Mouse (Mus musculus): ENCODE results near the gene Nfia. TPM values are rescaled to one million over a fixed set of nuclear protein-coding genes. Genes with fewer than 3 reads are reported as not detected.
A peak's percentile ranks its signal among the peaks of the same experiment; 100 is the strongest.

Gene Nfia
- polyA plus RNA-seq, 1 experiment from 2014 or later: 19.9 TPM

DNA sequence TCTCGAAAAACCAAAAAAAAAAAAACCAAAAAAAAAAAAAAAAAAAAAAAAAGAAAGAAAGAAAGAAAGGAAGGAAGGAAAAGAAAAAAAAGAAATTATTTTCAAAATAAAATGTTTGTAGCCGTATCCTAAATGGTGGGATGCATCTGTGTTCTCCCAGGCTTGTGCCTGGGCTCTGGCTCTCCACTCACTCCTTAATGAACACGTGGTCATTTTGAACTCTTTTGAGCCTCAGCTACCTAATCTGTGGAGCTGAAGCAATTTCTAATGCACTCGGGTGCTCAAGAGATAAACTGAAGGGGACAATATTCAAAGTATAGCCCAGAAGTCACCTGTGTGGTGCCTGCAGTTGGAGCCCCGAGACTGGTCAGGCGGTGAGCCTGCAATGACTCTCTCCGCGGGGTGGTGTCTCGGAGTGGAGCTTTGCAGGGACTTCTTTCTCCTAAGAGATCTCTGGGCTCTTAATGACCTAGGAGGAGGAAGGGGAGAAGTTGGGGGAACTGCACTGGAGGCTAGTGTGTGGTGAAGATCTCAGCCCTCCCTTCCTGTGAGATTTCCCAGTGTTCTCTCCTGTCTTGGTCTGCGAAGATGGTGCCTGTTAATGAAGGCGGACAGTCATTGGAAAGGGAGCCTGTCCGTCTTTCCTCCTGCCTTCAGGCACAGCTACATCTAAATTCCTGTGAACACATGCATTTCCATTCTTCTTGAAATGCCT lies 57.0 kb downstream of the Nfia start:
- H3K9me3 ChIP-seq (ENCODE audit: low read length): no peaks in the 10 kb centered on the region
- H3K4me2 ChIP-seq (replicated peaks; ENCODE audit: low read depth, low read length): no peak overlapping the region
- 93% methylated on average over 11 of the region's 12 CpGs for WGBS
- no peak overlapping the region for H3K4me3 ChIP-seq (ENCODE audit: low read length)
- H3K27ac ChIP-seq (ENCODE audit: low read length): no peak overlapping the region
- no peaks in the 10 kb centered on the region for H3K4me1 ChIP-seq (ENCODE audit: insufficient read depth, low read length)
- ATAC-seq (ENCODE audit: low FRiP score, low TSS enrichment): no peak
- H3K9ac ChIP-seq (replicated peaks; ENCODE audit: low read length): no peak overlapping the region
- no peaks in the 10 kb centered on the region for H3K27me3 ChIP-seq (ENCODE audit: insufficient read depth, low read length)
- no peaks in the 10 kb centered on the region for H3K36me3 ChIP-seq (ENCODE audit: insufficient read depth, low read length)

DNA sequence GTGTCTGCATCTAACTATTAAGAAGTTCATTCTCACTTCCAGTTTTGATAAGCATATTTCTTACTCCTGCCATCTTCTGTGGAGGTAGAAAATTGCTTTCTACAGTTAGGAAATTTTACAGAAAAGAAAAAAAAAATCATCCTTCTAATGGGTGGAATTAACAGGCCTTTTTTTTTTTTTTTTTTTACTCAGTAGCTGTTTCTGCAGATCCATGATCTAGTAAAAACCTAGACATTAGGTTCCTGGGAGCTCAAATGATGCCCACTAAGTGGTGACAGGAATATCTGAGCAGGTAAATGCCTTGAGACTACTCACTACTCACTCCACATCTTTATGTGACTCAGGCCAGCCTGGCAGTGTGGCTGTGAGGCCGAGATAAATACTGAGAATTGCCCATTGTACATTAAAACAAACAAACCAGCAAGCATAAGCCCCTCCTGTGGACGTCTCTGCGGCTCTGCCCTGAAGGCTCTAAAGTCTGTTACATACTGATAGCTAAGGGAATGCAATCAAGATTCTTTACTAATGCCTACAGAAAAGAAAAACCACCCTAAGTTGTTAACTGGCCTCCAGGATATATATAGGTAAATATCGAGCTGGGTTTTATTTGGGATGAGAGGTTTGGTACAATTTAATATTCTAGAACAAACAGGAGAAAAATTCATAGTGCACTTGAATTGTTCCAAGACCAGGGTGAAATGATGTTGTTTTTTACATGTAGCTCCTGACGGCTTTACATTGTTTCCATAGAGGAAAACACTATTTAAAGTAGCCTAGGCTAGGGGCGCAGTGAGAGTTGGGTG lies 57.7 kb downstream of the Nfia start:
- WGBS: 75% methylated on average over 6 of the region's 6 CpGs
- no peak overlapping the region for H3K9ac ChIP-seq (replicated peaks; ENCODE audit: low read length)
- H3K27me3 ChIP-seq (ENCODE audit: insufficient read depth, low read length): 0 out of 2 replicates have a peak, but pooled peaks cover 2% of the 10 kb centered on the region
- H3K4me2 ChIP-seq (replicated peaks; ENCODE audit: low read depth, low read length): no peak overlapping the region
- H3K4me3 ChIP-seq (ENCODE audit: low read length): no peak overlapping the region
- ATAC-seq (ENCODE audit: low FRiP score, low TSS enrichment): no peak
- no peaks in the 10 kb centered on the region for H3K36me3 ChIP-seq (ENCODE audit: insufficient read depth, low read length)
- H3K4me1 ChIP-seq (ENCODE audit: insufficient read depth, low read length): no peaks in the 10 kb centered on the region; the same call in 1 of the 2 replicates
- H3K27ac ChIP-seq (ENCODE audit: low read length): no peak overlapping the region
- H3K9me3 ChIP-seq (ENCODE audit: low read length): no peaks in the 10 kb centered on the region

DNA sequence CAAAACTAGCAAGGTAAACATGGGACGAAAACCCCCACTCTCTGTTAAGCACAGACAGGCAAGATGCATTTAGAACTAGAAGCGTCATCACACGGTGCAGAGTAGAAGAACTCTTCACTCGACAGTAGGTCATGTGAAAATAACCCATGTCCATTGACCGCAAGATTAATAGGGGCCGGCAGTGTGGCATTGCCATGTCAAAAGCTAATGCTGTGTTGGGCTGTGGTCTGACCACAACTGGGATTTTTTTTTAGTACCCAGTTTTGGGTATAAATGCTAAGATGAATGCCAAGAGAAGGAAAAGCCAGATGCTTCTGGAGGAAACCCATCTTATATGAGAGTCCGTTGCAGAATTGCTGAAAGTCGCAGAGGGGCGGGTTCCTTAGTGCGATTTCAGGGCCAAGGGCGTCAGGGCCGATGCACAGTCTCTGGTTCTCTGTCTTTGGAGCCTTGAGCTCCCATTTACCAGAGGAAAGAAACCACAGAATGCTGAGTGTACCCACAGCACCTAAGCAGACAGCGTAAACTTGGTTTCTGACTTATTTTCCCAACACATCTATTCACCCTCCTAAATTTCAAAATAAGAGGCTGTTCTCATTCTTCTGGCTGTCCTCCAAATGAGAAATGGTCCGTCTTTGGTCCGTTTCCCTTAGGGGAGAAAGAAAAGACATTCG lies 58.5 kb downstream of the Nfia start:
- 90% methylated on average over 16 of the region's 16 CpGs for WGBS
- H3K4me3 ChIP-seq (ENCODE audit: low read length): no peak overlapping the region
- H3K9ac ChIP-seq (replicated peaks; ENCODE audit: low read length): no peak overlapping the region
- 0 out of 2 replicates have a peak, but pooled peaks cover 8% of the 10 kb centered on the region for H3K27me3 ChIP-seq (ENCODE audit: insufficient read depth, low read length)
- H3K4me2 ChIP-seq (replicated peaks; ENCODE audit: low read depth, low read length): no peak overlapping the region
- no peaks in the 10 kb centered on the region for H3K36me3 ChIP-seq (ENCODE audit: insufficient read depth, low read length)
- no peaks in the 10 kb centered on the region for H3K9me3 ChIP-seq (ENCODE audit: low read length)
- no peak for ATAC-seq (ENCODE audit: low FRiP score, low TSS enrichment)
- no peaks in the 10 kb centered on the region; the same call in 1 of the 2 replicates for H3K4me1 ChIP-seq (ENCODE audit: insufficient read depth, low read length)
- H3K27ac ChIP-seq (ENCODE audit: low read length): no peak overlapping the region

DNA sequence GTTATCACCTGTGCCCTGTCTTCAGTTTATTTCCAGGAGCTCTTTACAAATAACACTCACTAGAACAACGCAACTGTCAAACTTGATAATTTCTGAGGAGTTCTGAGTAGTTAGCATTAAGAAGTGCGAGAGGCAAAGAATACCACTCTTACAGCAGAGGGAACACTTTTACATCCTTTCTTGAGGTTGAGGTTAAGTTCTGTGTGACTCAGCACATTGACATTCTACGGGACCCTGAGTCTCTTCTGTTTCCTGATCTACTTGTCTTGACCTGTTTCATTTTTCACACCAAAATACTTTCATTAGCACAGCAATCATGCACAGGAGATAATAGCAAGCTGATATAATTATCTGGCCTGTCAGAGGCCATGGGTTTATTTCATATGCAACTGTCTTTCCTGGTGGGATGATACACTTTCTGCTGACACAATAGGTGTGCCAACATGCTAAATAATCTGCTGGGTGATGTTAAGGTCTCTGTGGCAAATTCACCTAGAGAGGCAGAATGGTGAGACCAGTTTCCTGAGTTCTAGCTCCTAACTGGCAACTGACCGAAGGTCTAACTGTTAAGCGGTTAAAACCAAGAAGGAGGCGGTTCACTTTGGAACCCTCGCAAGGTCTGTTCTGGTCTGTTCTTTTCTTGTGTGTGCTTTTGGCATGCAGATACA lies 59.2 kb downstream of the Nfia start:
- H3K4me2 ChIP-seq (replicated peaks; ENCODE audit: low read depth, low read length): no peak overlapping the region
- H3K4me1 ChIP-seq (ENCODE audit: insufficient read depth, low read length): peaks cover 3% of the 10 kb centered on the region
- H3K27me3 ChIP-seq (ENCODE audit: insufficient read depth, low read length): 0 out of 2 replicates have a peak, but pooled peaks cover 11% of the 10 kb centered on the region
- H3K4me3 ChIP-seq (ENCODE audit: low read length): no peak overlapping the region
- H3K9ac ChIP-seq (replicated peaks; ENCODE audit: low read length): no peak overlapping the region
- no peaks in the 10 kb centered on the region for H3K36me3 ChIP-seq (ENCODE audit: insufficient read depth, low read length)
- H3K9me3 ChIP-seq (ENCODE audit: low read length): no peaks in the 10 kb centered on the region
- 90% methylated on average over 7 of the region's 7 CpGs for WGBS
- H3K27ac ChIP-seq (ENCODE audit: low read length): no peak overlapping the region
- ATAC-seq (ENCODE audit: low FRiP score, low TSS enrichment): no peak

DNA sequence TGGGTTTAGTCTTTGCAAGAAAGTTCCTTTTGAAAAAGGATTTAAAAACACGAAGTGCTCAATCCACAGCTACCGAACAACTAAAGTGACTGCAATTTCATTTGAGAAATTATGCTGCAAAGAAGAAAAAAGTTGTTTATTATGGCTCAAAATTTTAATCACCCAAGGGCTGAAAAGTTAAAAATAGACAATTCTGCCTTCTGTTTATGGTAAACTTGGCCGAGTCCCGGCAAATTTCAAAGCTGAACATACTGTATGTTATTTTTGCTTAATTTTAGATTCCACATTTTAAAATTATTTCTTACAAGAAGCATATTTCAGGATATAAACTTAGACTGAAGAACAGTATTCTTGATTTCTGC lies 59.7 kb downstream of the Nfia start:
- Histone ChIP-seq H3K9me3 (ENCODE audit: low read length) (no peaks in the 10 kb centered on the region), H3K9ac (replicated peaks; ENCODE audit: low read length) (no peak overlapping the region), H3K36me3 (ENCODE audit: insufficient read depth, low read length) (no peaks in the 10 kb centered on the region), H3K27me3 (ENCODE audit: insufficient read depth, low read length) (0 out of 2 replicates have a peak, but pooled peaks cover 11% of the 10 kb centered on the region), H3K4me2 (replicated peaks; ENCODE audit: low read depth, low read length) (no peak overlapping the region), H3K4me1 (ENCODE audit: insufficient read depth, low read length) (peaks cover 6% of the 10 kb centered on the region), H3K27ac (ENCODE audit: low read length) (no peak overlapping the region), H3K4me3 (ENCODE audit: low read length) (no peak overlapping the region)
- WGBS: 93% methylated on average over 4 of the region's 4 CpGs
- no peak for ATAC-seq (ENCODE audit: low FRiP score, low TSS enrichment)

DNA sequence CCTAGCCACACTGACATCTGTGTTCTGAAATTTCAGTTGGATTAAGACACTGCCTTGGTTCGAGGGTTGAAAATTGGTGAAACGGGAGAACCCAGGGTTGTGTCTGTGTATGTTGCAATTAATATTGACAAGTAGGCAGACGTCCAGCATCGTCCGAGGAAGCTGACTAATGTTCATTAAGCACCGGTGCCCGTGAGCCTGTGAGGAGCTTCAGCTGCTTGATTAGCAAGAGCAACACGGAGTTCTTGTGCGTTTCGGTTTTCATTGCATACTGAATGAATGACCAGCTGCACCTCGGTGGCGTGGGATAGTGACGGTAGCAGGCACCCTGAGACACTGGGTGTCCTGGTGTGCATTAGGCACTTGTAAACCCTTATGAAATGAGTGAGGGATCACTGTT lies 64.3 kb downstream of the Nfia start:
- peaks cover 16% of the 10 kb centered on the region for H3K27me3 ChIP-seq (ENCODE audit: insufficient read depth, low read length)
- no peak overlapping the region for H3K9ac ChIP-seq (replicated peaks; ENCODE audit: low read length)
- 37% methylated on average over 13 of the region's 13 CpGs for WGBS
- no peak for ATAC-seq (ENCODE audit: low FRiP score, low TSS enrichment)
- H3K9me3 ChIP-seq (ENCODE audit: low read length): no peaks in the 10 kb centered on the region
- no peaks in the 10 kb centered on the region for H3K36me3 ChIP-seq (ENCODE audit: insufficient read depth, low read length)
- H3K4me2 ChIP-seq (replicated peaks; ENCODE audit: low read depth, low read length): no peak overlapping the region
- no peak overlapping the region for H3K4me3 ChIP-seq (ENCODE audit: low read length)
- no peak overlapping the region for H3K27ac ChIP-seq (ENCODE audit: low read length)
- H3K4me1 ChIP-seq (ENCODE audit: insufficient read depth, low read length): peaks cover 41% of the 10 kb centered on the region

DNA sequence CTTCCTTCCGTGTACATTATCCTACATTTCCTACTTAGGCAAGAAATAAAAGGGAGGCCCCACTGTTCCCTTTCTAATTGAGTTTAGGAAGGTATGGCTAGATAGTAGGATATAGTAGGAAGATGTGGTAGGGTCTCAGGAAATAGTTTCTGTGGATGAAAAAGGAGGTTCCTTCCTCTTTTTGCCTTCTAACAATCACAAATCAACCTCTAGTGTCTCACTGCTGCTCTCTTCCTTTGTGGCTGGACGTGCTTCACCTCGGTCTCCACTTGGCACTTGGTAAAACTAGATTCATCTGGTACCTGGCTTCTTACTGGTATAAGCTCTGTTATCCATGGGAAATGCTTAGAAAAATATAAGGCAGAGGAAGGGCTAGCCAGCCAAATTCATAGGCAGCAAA lies 65.2 kb downstream of the Nfia start:
- H3K4me2 ChIP-seq (replicated peaks; ENCODE audit: low read depth, low read length): no peak overlapping the region
- no peak overlapping the region for H3K4me3 ChIP-seq (ENCODE audit: low read length)
- H3K9me3 ChIP-seq (ENCODE audit: low read length): no peaks in the 10 kb centered on the region
- peaks cover 16% of the 10 kb centered on the region for H3K27me3 ChIP-seq (ENCODE audit: insufficient read depth, low read length)
- 82% methylated on average over 3 of the region's 3 CpGs for WGBS
- no peak overlapping the region for H3K9ac ChIP-seq (replicated peaks; ENCODE audit: low read length)
- H3K27ac ChIP-seq (ENCODE audit: low read length): no peak overlapping the region
- no peak for ATAC-seq (ENCODE audit: low FRiP score, low TSS enrichment)
- H3K4me1 ChIP-seq (ENCODE audit: insufficient read depth, low read length): peaks cover 41% of the 10 kb centered on the region
- H3K36me3 ChIP-seq (ENCODE audit: insufficient read depth, low read length): no peaks in the 10 kb centered on the region

DNA sequence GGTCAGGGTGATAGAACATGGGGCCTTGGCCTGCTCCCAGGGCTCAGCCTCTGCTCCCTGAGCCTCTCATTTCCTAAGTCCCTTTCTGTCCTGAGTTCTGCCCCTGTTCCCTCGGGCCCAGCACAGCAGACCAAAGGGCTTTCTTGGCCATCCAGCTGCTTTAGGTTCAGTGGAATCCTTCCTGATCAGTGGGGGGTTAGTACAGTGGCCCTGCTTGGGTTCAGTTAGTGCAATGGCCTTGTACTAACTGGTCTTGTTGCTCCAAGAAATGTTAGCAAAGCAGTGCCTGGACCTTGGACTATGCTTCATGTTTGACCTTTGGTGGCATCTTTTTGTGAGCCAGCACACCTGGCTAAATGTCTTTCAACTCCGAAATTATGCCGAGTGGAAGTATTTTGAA lies 66.1 kb downstream of the Nfia start:
- Histone ChIP-seq H3K9ac (replicated peaks; ENCODE audit: low read length) (no peak overlapping the region), H3K27ac (ENCODE audit: low read length) (peak overlapping the region; percentile 30; the same call in 1 of the 2 replicates), H3K4me2 (replicated peaks; ENCODE audit: low read depth, low read length) (no peak overlapping the region), H3K36me3 (ENCODE audit: insufficient read depth, low read length) (no peaks in the 10 kb centered on the region), H3K27me3 (ENCODE audit: insufficient read depth, low read length) (peaks cover 16% of the 10 kb centered on the region), H3K4me3 (ENCODE audit: low read length) (no peak overlapping the region), H3K9me3 (ENCODE audit: low read length) (no peaks in the 10 kb centered on the region), H3K4me1 (ENCODE audit: insufficient read depth, low read length) (peaks cover 41% of the 10 kb centered on the region)
- 53% methylated on average over 3 of the region's 3 CpGs for WGBS
- ATAC-seq (ENCODE audit: low FRiP score, low TSS enrichment): no peak

DNA sequence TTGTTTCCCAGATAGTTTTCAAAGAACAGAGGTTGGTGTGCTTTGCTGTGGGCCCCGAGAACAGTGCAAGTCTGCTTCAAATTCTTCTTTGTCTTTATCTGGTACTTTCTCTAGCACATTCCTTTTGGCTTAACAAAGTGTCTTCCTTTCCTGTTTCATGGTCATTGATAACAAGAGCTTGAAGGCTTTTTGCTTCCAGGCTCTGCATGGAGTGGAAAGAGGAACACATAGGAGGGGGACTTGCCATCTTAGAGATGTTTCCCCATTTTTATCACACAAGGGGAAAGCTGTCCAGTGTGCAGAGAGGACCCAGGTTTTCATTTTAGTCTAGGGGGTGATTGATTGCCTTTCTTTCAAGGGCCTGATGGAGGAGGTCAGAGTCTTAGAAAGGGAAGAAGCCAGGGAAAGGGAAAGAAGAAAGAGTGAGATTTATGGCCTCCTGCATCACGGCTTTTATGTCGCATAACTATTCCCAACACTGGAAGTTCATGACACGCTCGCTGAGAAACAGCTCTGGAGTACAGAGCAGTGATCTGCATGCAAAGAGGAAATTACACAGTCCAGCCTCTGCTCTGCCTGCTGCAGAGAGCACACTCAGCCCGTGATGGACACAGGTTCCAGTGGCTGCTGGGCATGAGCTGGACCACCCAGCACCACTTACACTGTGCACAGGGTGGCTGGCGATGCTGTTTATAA lies 67.0 kb downstream of the Nfia start:
- Histone ChIP-seq H3K27ac (ENCODE audit: low read length) (peak overlapping the region; percentile 60), H3K36me3 (ENCODE audit: insufficient read depth, low read length) (no peaks in the 10 kb centered on the region)
- 13% methylated on average over 7 of the region's 7 CpGs for WGBS

More for the DNA sequence above, 67.0 kb downstream of the Nfia start:
- Histone ChIP-seq H3K4me3 (ENCODE audit: low read length) (no peak overlapping the region), H3K9ac (replicated peaks; ENCODE audit: low read length) (no peak overlapping the region), H3K27me3 (ENCODE audit: insufficient read depth, low read length) (peaks cover 24% of the 10 kb centered on the region), H3K9me3 (ENCODE audit: low read length) (no peaks in the 10 kb centered on the region), H3K4me2 (replicated peaks; ENCODE audit: low read depth, low read length) (no peak overlapping the region), H3K4me1 (ENCODE audit: insufficient read depth, low read length) (peaks cover 49% of the 10 kb centered on the region)
- ATAC-seq (ENCODE audit: low FRiP score, low TSS enrichment): peak; percentile 92

All from kidney, embryonic 16.5 days (tissue).